Mouse (Mus musculus): ENCODE data around the gene Khdrbs2. TPM values are rescaled to one million over a fixed set of nuclear protein-coding genes. Genes with fewer than 3 reads are reported as not detected.

Gene Khdrbs2
- total and polyA plus RNA-seq, 2 experiments from 2014 or later, result 29.0 to 41.1 TPM

GRCm38 (mm10) chr1:32258942-32259341 lies 86.4 kb downstream of the Khdrbs2 start:
- H3K36me3 ChIP-seq (ENCODE audit: insufficient read depth, low read length), result no peaks in the 10 kb centered on the region
- no peak overlapping the region for H3K4me2 ChIP-seq (ENCODE audit: low read depth, low read length, poor library complexity, severe bottlenecking)
- ATAC-seq (ENCODE audit: low FRiP score), result no peak
- H3K9me3 ChIP-seq (ENCODE audit: low read length), result no peaks in the 10 kb centered on the region
- H3K4me3 ChIP-seq (ENCODE audit: low read depth, low read length), result no peak overlapping the region
- H3K4me1 ChIP-seq (ENCODE audit: insufficient read depth, low read length), result no peaks in the 10 kb centered on the region
- no peak overlapping the region for H3K27ac ChIP-seq (ENCODE audit: low read depth, low read length)
- no peak overlapping the region for H3K9ac ChIP-seq (replicated peaks; ENCODE audit: low read length, poor library complexity, severe bottlenecking)
- WGBS, result 88% methylated on average over 3 of the region's 3 CpGs
- DNase-seq (ENCODE audit: low spot score), result no peak
- no peak for TF ChIP-seq CTCF (IDR thresholded peaks at IDR 0.05)
- H3K27me3 ChIP-seq (ENCODE audit: insufficient read depth, low read length), result no peaks in the 10 kb centered on the region

- ATAC-seq (ENCODE audit: low FRiP score) (no peak), DNase-seq (ENCODE audit: low spot score) (peak; percentile 27)
- H3K9me3 ChIP-seq (ENCODE audit: low read length), result no peaks in the 10 kb centered on the region
- H3K9ac ChIP-seq (replicated peaks; ENCODE audit: low read length, poor library complexity, severe bottlenecking), result no peak overlapping the region
- no peak overlapping the region for H3K4me3 ChIP-seq (ENCODE audit: low read depth, low read length)
- no peak overlapping the region for H3K4me2 ChIP-seq (ENCODE audit: low read depth, low read length, poor library complexity, severe bottlenecking)
- H3K4me1 ChIP-seq (ENCODE audit: insufficient read depth, low read length), result no peaks in the 10 kb centered on the region
- no peak overlapping the region for H3K27ac ChIP-seq (ENCODE audit: low read depth, low read length)
- H3K27me3 ChIP-seq (ENCODE audit: insufficient read depth, low read length), result no peaks in the 10 kb centered on the region
- no peaks in the 10 kb centered on the region for H3K36me3 ChIP-seq (ENCODE audit: insufficient read depth, low read length)
- no peak for TF ChIP-seq CTCF (IDR thresholded peaks at IDR 0.05)
- 72% methylated on average over 3 of the region's 3 CpGs for WGBS
These were observed 98.0 kb downstream of the Khdrbs2 start for GRCm38 (mm10) chr1:32270519-32270918.

GRCm38 (mm10) chr1:32294702-32295101 lies 122.2 kb downstream of the Khdrbs2 start:
- no peak for TF ChIP-seq CTCF (IDR thresholded peaks at IDR 0.05)
- WGBS, result 89% methylated on average over 1 of the region's 1 CpGs

GRCm38 (mm10) chr1:32301391-32301790 lies 128.9 kb downstream of the Khdrbs2 start:
- ATAC-seq (ENCODE audit: low FRiP score), result no peak
- 75% methylated on average over 5 of the region's 5 CpGs for WGBS
- no peaks in the 10 kb centered on the region for H3K9me3 ChIP-seq (ENCODE audit: low read length)

More at GRCm38 (mm10) chr1:32294702-32295101, 122.2 kb downstream of the Khdrbs2 start:
- Histone ChIP-seq H3K9ac (replicated peaks; ENCODE audit: low read length, poor library complexity, severe bottlenecking) (no peak overlapping the region), H3K36me3 (ENCODE audit: insufficient read depth, low read length) (no peaks in the 10 kb centered on the region), H3K9me3 (ENCODE audit: low read length) (no peaks in the 10 kb centered on the region), H3K27ac (ENCODE audit: low read depth, low read length) (no peak overlapping the region), H3K27me3 (ENCODE audit: insufficient read depth, low read length) (no peaks in the 10 kb centered on the region), H3K4me1 (ENCODE audit: insufficient read depth, low read length) (no peaks in the 10 kb centered on the region), H3K4me3 (ENCODE audit: low read depth, low read length) (no peak overlapping the region), H3K4me2 (ENCODE audit: low read depth, low read length, poor library complexity, severe bottlenecking) (no peak overlapping the region)
- DNase-seq (ENCODE audit: low spot score) (no peak), ATAC-seq (ENCODE audit: low FRiP score) (no peak)

GRCm38 (mm10) chr1:32309074-32309473 lies 136.6 kb downstream of the Khdrbs2 start:
- no peak overlapping the region for H3K9ac ChIP-seq (replicated peaks; ENCODE audit: low read length, poor library complexity, severe bottlenecking)
- DNase-seq (ENCODE audit: low spot score), result no peak
- H3K4me3 ChIP-seq (ENCODE audit: low read depth, low read length), result no peak overlapping the region
- no peak for ATAC-seq (ENCODE audit: low FRiP score)
- no peak overlapping the region for H3K27ac ChIP-seq (ENCODE audit: low read depth, low read length)
- no peaks in the 10 kb centered on the region for H3K27me3 ChIP-seq (ENCODE audit: insufficient read depth, low read length)
- H3K36me3 ChIP-seq (ENCODE audit: insufficient read depth, low read length), result no peaks in the 10 kb centered on the region
- H3K4me2 ChIP-seq (ENCODE audit: low read depth, low read length, poor library complexity, severe bottlenecking), result no peak overlapping the region
- H3K9me3 ChIP-seq (ENCODE audit: low read length), result no peaks in the 10 kb centered on the region
- H3K4me1 ChIP-seq (ENCODE audit: insufficient read depth, low read length), result no peaks in the 10 kb centered on the region
- WGBS, result 75% methylated on average over 3 of the region's 3 CpGs
- TF ChIP-seq CTCF (IDR thresholded peaks at IDR 0.05), result no peak

More at GRCm38 (mm10) chr1:32301391-32301790, 128.9 kb downstream of the Khdrbs2 start:
- H3K4me1 ChIP-seq (ENCODE audit: insufficient read depth, low read length), result no peaks in the 10 kb centered on the region
- H3K27ac ChIP-seq (ENCODE audit: low read depth, low read length), result no peak overlapping the region
- DNase-seq (ENCODE audit: low spot score), result no peak
- H3K9ac ChIP-seq (replicated peaks; ENCODE audit: low read length, poor library complexity, severe bottlenecking), result no peak overlapping the region
- no peak for TF ChIP-seq CTCF (IDR thresholded peaks at IDR 0.05)
- no peaks in the 10 kb centered on the region for H3K27me3 ChIP-seq (ENCODE audit: insufficient read depth, low read length)
- H3K4me3 ChIP-seq (ENCODE audit: low read depth, low read length), result no peak overlapping the region
- H3K4me2 ChIP-seq (ENCODE audit: low read depth, low read length, poor library complexity, severe bottlenecking), result no peak overlapping the region
- H3K36me3 ChIP-seq (ENCODE audit: insufficient read depth, low read length), result no peaks in the 10 kb centered on the region

- H3K4me2 ChIP-seq (ENCODE audit: low read depth, low read length, poor library complexity, severe bottlenecking), result no peak overlapping the region
- no peaks in the 10 kb centered on the region for H3K36me3 ChIP-seq (ENCODE audit: insufficient read depth, low read length)
- ATAC-seq (ENCODE audit: low FRiP score) (no peak), DNase-seq (ENCODE audit: low spot score) (peak; percentile 15)
- H3K27me3 ChIP-seq (ENCODE audit: insufficient read depth, low read length), result no peaks in the 10 kb centered on the region
- H3K4me1 ChIP-seq (ENCODE audit: insufficient read depth, low read length), result no peaks in the 10 kb centered on the region
- no peak overlapping the region for H3K27ac ChIP-seq (ENCODE audit: low read depth, low read length)
- TF ChIP-seq CTCF (IDR thresholded peaks at IDR 0.05), result no peak
- H3K9ac ChIP-seq (replicated peaks; ENCODE audit: low read length, poor library complexity, severe bottlenecking), result no peak overlapping the region
- H3K4me3 ChIP-seq (ENCODE audit: low read depth, low read length), result no peak overlapping the region
- no peaks in the 10 kb centered on the region for H3K9me3 ChIP-seq (ENCODE audit: low read length)
These were observed 137.1 kb downstream of the Khdrbs2 start for GRCm38 (mm10) chr1:32309637-32310036.

Measured in midbrain, postnatal 0 days (tissue).